Mouse (Mus musculus) monocyte, adult 5-6 weeks (primary cell): ENCODE data around the gene Theg. TPM values are rescaled to one million over a fixed set of nuclear protein-coding genes. Genes with fewer than 3 reads are reported as not detected.

ENCODE experiments used
- ATAC-seq: fragments of 153-309, 156-312 bp; replicated peaks from 2 replicates; pipeline ENCODE4 v1.8.0; 2017; ENCODE audit warnings: mild to moderate bottlenecking; ENCODE audit not compliant: low TSS enrichment, insufficient number of reproducible peaks, severe bottlenecking, poor library complexity, low FRiP score
- total RNA-seq: library from RNA; stranded (forward); fragments of 200-1000, 200-491, 200-594 nt; gene quantifications from 3 replicates; pipeline ENCODE4 v1.2.3, GENCODE M21; 2017

The Theg gene
- total RNA-seq, 1 experiment from 2014 or later, result not detected

DNA sequence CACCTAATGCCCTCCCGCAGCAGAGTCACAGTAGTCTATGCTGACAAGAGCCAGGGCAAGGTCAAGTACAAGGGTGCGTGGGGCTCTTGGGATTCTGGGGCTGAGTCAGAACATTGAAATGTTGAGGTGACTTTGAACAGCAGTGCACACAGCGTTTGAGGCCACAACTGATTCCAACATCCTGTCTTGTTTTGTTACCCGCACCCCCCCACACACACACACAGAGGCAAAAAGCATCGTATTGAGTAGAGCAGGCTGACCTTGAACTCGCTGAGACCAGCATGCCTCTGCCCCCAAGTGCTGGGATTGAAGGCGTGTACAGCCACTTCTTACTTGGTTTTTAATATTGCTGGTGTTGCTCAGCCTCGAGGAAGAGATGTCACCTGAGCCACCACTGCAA is 12.8 kb downstream of the Theg start:
- ATAC-seq, result no peak

DNA sequence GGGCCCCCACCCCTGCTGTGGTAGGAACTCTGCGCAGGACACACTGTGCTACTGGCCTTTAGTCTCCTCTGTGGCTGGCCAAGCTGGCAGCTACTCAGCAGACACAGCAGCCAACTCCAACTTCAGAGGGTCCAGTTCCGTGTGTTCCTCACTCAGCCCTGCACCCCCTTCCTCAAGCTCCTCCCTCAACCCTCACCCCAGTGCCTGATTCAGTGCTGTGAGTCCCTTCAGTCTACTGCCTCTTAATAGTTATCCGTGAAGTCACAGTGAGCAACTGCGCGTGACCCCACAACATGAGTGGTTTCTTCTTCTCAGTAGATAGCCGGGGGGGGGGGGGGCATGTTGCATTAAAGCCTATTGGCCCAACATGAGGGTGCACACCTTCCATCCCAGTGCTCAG is 13.5 kb downstream of the Theg start:
- no peak for ATAC-seq

DNA sequence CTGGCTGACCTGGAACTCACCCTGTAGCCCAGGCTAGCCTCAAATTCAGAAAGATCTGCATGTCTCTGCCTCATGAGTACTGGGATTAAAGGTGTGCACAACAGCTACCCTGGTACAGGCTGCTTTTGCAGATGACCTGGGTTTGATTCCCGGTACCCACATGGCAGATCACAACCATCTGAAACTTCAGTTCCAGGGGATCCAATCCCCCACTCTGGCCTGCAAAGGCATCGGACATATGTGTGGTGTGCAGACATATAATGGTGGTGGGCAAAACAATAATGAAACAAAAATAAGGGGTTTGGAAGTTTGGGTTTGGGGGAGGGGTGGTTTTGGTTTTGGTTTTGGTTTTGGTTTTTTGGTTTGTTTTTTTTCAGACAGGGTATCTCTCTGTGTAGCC is 15.8 kb downstream of the Theg start:
- no peak for ATAC-seq

DNA sequence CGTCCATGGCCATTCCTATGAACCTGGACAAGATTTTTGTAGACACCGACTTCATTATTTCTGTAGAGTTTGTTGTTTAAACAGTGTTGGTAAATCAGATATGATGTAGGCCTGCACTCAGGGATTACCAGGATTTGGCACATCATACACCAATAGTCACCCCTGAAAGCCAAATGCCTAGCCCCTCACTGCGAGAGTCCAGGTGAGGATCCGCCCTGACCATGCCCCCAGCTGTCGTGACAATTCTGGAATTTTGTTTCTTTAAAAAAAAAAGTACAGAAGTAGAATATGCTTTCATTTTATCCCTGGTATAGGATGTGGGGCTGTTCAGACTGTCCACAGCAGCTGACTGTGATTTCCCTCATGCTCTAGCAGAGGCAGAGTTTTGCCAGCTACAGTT is 17.2 kb downstream of the Theg start:
- ATAC-seq, result no peak

DNA sequence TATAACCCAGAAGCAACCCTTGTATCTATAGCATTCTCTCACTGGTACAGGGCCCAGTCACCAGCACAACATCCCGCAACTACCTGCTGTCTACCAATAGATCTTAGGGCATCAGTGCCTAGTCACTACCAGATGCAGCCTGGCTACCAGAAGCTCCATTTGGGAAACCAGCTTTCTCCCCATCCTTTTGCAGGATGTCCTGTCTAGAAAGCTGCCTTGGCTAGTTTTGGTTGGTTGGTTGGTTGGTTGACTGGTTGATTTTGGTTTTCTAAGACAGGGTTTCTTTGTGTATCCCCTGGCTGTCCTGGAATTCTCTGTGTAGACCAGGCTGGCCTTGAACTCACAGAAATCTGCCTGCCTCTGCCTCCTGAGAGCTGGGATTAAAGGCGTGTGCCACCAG is 27.4 kb downstream of the Theg start:
- ATAC-seq, result no peak

DNA sequence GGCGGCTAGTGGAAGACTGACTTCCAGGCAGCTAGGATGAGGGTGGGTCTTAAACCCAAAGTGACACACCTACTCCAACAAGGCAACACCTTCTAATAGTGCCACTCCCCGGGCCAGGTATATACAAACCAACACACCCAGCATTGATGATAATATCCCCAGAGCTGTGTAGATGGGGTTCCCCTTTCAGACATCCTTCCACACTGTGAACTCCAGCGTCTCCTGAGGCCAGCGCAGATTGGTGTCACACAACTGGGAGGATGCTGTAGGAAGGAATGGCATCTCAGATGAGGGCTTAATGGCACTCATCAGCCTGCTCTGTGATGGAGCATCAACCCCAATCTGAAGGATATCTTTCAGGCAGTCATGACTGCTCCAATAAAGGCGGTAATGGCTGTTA is 29.6 kb downstream of the Theg start:
- no peak for ATAC-seq

DNA sequence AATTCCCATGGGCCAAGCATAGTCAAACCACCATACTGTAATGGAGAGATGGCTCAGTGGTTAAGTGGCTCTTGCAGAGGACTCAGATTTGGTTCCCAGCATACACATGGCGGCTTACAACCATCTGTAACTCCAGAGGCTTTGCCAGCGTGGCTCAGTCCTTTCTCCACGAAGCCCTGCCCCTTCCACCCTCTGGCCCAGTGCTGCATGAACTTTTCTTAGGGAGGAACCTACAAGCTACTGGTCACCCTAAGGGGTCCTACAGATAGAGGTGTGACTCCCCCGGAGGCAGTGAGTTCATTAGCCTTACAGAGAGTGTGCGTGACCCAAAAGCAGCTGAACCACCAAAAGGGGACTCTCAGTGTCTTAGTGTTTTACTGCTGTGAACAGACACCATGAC is 30.2 kb downstream of the Theg start:
- no peak for ATAC-seq

DNA sequence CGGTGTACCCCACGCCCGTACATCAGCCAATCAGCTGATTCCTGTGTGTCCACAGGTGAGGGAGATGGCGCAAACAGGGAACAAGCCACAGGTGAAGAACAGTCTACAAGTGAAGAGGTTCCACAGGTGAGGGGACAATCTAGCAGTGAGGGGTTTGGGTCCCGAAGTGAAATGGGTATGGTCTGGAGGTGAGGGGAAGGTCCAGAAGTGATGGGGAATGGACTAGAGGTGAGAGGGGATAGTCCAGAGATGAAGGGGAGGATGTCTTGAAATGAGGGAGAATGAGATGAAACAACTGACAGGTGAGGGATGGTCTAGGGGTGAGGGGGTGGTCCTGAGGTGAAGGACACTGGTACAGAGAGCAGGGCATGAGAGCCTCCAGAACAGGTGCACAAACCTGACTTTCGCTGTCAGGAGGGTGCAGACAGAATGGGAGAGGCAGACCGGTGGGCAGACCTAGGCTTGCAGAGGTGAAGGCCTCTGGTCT is 31.9 kb downstream of the Theg start:
- ATAC-seq, result 0 out of 2 replicates have a peak, but pooled peaks have one; percentile 12

DNA sequence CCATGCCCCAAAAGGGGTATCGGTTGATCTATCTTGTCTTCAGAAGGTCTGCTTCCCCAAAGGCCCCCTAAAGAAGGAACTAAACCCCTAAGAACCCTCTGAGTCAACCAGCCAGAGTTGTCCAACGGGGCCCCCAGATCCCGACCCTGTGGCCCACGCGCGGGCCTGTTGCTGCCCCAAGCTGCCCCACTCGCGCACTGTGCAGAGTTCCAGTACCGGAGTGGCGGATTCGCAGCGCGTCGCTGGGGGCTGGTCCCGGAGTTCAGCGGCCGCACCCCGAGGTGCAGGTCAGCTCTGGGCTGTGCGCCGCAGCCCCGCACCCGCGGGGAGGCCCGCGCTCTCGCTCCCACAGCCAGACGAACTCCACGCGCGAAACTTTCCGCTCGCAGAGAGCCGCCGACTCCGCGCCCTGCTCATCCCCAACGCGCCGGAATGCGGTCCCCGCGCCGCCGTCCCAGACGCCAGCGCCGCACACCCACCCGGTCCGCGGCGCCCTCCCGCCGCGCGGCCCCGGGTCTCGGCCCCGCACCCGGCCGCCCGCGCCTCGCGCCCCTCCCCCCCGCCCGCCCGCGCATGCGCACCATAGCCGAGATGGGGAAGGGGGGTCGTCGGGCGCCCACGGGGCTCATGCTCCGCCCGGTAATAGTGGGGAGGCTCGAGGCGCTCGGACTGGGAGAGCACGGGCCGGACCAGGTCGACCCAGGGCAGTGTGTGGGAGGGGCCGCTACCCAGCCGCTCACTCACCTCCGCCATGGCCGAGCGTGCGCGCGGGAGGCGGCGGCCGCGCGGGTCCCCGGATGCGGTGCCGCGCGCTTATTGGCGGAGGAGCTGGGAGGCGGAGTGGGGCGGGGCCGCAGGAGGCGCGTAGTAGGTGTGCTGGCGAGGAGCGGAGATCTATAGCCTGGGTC is 32.5 kb downstream of the Theg start, which contains the start of gene Mier2:
Mier2 (minus strand) TSS at position 870 of the 908 bp plus-strand sequence.
- ATAC-seq, result peak; percentile 44

DNA sequence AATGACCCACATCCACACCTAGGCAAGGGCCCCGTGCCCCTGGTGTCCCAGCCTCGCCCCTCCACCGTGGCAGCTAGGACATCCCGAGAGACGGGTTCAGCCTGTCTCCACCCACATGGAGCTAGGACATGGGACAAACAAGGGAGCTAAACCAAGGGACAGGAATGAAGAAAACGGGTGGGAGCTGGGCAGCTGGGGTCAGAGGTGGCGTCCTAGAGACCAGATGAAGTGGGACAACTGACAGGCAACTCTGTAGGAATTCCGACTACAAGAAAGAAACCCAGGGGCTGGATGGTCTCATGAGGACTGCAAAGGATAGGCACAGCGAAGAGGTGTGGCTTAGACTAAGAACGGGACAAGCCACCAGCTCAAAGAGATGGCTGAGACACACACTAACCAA is 33.4 kb downstream of the Theg start:
- ATAC-seq, result no peak

DNA sequence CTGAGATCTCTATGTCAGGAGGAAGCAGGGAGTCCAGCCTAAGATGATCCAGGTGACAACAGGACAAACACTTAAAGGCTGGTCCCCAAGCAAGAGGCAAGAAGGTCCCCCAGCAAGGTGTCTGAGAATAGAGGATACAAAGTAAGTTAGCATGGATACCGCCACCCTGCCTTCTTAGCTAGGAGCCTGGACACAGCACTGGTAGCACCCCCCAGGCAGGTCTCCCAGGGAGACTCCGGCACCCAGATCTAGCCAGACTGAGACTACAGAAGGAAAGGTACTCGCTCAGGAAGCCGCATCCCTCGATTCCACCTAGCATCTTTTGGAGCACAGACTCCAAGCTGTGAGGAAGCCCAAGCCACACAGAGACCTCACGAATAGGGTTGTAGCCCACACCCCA is 34.0 kb downstream of the Theg start:
- ATAC-seq, result no peak

DNA sequence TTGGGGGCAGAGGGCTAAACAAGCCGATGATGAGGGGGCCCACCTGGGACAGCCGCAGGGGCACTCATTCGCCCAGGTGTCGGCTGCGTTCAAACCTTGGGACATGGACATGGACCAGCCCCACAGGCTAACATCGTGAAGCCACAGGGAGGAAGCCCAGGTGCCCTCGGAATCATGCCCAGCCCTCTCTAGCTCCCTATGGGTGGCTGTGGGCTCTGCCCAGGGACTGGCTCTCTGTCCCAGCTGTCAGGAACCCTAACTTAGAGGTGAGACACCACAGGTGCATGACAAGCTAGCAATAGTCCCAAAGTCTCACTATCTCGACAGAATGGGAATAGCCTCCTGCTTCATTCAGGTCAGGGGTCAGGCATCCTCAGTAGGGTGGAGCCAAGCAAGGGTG is 34.6 kb downstream of the Theg start:
- ATAC-seq, result no peak

DNA sequence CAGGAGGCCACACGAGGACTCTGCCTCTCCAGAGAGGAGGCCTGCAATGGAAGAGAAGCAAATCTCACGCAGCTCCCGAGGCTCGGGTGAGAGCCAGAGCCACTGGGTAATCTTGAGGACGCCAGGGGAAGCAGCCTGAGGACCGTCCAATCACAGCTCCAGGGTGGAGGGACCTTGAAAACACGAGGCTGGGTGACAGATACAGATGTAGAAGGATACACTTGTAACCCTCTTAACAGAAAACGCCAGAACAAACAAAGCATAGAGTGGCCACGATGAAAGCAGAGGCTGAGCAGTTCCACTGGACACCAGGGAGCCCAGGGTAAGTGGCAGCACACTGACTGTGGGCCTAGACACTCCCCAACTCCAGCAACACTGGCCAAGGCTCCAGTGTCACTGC is 36.8 kb downstream of the Theg start:
- ATAC-seq, result no peak

DNA sequence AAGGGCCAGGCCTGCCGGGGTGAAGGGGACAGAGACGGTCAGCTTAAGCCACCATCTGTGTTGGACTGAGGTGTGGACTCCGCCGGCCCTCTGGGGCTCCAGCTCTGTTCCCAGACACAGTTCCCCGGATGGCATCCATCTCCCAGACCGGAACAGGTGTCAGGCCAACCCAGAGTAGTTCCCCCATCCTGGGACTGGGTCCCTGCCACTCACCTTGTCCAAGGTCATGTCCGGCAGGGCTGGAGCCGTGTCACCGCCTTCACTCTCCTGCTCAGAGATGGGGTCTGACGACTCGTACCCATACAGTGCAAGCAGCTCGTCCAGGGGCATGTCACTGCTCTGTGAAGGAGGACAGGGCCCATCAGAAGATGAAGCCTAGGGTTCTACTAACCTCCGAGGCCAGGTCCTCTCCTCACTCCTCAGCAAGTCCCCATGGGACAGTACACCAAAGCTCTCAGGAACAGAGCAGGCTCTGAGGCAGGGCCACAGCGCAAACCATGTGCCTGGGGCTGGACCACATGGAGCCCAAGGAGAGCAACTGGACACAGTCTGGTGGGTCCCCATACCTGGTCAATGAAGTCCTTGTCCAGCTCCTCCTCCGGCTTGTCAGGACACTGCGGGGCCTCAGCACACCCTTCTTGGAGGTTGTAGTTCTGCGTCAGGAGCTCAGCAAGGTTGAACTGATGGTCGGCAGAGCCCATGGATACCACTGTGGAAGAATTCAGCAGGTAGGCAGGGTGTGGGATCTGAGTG is 38.0 kb downstream of the Theg start:
- ATAC-seq, result no peak

DNA sequence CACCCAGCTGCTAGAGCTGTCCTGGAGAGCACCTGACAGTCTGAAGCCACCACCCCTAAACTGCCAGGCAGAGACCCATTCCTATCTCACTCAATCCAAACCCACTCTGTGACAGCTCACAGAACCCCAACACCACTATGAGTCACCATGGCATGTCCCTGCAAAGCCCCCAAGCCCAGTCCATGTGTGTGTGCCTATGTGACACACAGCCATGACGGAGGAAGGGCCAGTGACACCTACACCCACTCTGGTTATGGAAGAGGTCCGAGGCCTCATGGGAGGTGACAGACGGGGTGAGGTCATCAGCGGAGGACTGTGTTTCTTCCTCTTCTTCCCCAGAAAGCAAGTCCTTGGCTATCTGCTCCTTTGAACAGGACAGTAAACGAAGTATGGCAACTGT is 38.6 kb downstream of the Theg start:
- ATAC-seq, result no peak

DNA sequence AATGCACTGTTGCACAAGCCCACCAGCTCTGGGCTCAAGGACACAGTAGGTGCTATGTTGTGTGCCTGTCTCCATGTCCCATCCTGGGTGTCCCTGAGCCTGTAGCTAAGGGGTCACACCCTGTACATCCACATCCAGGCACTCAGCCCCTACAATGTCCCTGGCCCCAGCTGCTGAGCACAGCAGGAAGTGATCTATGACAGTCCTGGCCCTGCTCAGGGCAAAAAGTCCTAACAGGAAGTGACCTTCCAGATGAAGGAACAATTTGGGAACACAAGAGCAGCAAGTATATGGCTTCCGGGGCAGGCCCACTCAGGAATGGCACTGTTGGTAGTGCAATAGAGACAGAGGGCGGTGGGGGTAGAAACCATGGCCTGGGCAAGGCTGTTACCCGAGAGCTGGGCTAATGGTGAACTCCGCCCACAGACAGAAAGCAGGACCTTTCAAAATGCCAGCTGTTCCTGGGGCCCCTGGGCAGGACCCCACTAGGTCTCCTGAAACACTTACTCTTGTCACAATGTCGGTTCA is 39.9 kb downstream of the Theg start:
- no peak for ATAC-seq

DNA sequence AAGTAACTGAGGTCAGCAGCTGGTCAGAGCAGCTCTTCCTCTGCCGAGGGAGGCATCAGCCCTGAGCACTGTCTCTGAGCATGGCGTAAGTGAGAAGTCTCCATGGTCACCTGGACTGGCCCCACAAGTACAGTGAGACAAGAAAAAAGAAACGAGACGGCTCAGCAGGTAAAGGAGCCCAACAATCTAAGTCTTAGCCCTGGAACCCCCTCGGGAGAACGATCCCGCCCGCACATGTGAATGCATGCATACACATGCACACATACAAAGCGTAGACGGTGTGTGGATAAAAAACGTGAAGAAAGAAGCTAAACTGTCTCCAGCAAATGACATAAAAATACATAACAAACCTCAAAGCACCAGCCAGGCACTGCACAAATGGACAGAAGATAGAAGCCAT is 40.6 kb downstream of the Theg start:
- ATAC-seq, result no peak

DNA sequence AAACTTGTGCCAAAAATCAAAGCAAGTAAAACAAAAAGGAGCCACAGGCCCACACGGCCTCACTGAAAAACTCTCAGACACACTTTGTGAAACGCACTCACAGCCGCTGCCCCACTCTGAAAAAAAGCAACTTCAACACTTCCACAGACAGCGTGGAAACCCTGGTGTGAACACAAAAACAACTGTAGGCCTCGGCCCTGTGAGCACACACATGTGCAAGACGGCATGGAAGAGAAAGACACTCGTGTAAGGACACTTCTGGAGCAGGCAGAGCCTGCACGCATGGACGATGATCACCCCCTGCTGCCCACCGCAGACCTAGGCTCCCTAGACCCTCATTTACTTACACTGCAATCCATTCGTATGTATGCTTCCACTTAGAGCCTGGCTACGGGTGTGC is 41.2 kb downstream of the Theg start:
- ATAC-seq, result no peak

DNA sequence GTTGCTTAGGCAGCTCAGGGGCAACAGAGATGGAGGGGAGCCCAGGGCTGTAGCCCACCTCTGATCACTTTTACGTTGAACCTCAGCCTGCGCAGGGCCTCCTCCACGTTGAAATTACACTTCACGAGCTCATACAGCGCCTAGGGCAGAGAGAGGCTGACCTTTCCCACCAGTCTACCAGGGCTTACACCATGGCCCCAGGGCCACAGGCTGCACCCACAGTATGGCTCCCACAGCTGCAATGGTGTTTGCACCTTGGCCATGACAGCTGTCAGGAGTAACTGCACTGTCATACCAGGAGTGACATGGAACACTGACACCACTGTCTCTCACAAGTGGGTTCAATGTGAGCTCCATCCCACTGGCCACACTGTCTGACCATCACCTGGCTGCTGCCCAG is 42.5 kb downstream of the Theg start:
- no peak for ATAC-seq
